Mouse (Mus musculus) macrophage (primary cell): Measurements from ENCODE around the gene Filip1l. TPM values are rescaled to one million over a fixed set of nuclear protein-coding genes. Genes with fewer than 3 reads are reported as not detected.

Experiments used
- H3K27ac ChIP-seq: fragments of 350-480 bp; formaldehyde crosslinking; 2 replicates; pipeline ENCODE4 v1.9.0; 2021
- H3K36me3 ChIP-seq: fragments of 350-480 bp; formaldehyde crosslinking; 2 replicates; pipeline ENCODE4 v1.9.0; 2021; ENCODE audit errors: inconsistent target
- H3K4me3 ChIP-seq: fragments of 350-480 bp; formaldehyde crosslinking; 2 replicates; pipeline ENCODE4 v1.9.0; 2021; ENCODE audit errors: inconsistent target
- H3K79me2 ChIP-seq: fragments of 350-480 bp; formaldehyde crosslinking; 2 replicates; pipeline ENCODE4 v1.9.0; 2021; ENCODE audit errors: inconsistent target
- WGBS: methylation state at CpG from one replicate; pipeline ENCODE4 v1.1.7; 2026; ENCODE audit warnings: inconsistent platforms; ENCODE audit not compliant: missing documents; 5-methylcytosine and 5-hydroxymethylcytosine counted together
- polyA plus RNA-seq: library from polyadenylated mRNA; stranded (reverse); fragments of 250-400 nt; gene quantifications from 3 replicates; pipeline ENCODE4 v1.2.4, GENCODE M21; 2018; ENCODE audit warnings: inconsistent platforms

Filip1l gene
- polyA plus RNA-seq, 1 experiment from 2014 or later = 28.1 TPM

- no peaks in the 10 kb centered on the region for H3K36me3 ChIP-seq
- H3K27ac ChIP-seq = no peak overlapping the region
- H3K4me3 ChIP-seq = no peak overlapping the region
- no peaks in the 10 kb centered on the region for H3K79me2 ChIP-seq
- 90% methylated on average over 7 of the region's 7 CpGs for WGBS
Measured at GRCm38 (mm10) chr16:57332301-57332700, 20.6 kb upstream of the Filip1l start.

GRCm38 (mm10) chr16:57336770-57337423 is 16.0 kb upstream of the Filip1l start:
- Histone ChIP-seq H3K27ac (peak overlapping the region; percentile 57), H3K4me3 (peak overlapping the region; percentile 32), H3K79me2 (no peaks in the 10 kb centered on the region), H3K36me3 (no peaks in the 10 kb centered on the region)
- 3% methylated on average over 11 of the region's 11 CpGs for WGBS

DNA sequence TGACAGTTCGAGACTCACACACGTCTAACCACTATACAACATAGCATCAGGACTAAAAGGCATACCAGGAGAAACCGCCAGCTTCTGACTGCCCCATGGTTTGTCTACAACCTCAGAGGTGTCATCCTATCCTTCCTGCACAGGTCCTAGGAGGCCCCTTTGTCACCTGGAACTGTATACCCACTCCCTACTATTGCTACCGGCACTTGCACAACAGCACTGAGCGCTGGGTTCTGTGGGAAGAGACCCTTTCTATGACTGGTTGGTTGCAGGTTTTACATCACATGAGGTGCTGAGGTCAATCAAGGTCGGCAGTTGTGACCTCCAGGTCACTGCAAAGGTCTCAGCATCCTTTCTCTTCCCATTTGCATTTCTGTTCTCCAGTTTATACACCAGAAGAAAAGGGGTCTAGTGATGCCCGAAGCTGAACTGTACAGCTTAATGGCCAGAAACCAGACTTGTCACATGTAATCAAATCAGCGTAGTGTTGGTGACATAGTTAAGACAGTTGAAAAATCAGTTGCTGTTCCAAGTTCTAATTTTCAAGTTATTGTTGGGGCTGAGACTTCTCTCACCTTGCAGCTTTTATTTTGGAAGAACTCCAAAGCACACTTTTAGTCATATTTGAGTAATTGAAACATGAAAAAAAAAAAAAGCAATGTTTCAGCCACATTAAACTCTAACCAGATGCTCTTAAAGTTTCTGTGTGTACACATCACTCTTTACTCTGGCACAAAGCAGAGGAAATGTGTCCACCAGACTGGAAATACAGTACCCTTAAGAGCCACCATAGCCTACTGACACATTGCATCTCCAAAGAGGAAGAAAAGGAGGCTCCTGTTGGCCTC is 12.9 kb upstream of the Filip1l start:
- Histone ChIP-seq H3K4me3 (no peak overlapping the region), H3K79me2 (no peaks in the 10 kb centered on the region), H3K27ac (no peak overlapping the region), H3K36me3 (no peaks in the 10 kb centered on the region)
- WGBS = 95% methylated on average over 8 of the region's 8 CpGs

GRCm38 (mm10) chr16:57340613-57340898 is 12.3 kb upstream of the Filip1l start:
- Histone ChIP-seq H3K36me3 (no peaks in the 10 kb centered on the region), H3K27ac (no peak overlapping the region), H3K79me2 (no peaks in the 10 kb centered on the region), H3K4me3 (no peak overlapping the region)
- 94% methylated on average over 5 of the region's 5 CpGs for WGBS

- Histone ChIP-seq H3K4me3 (no peak overlapping the region), H3K79me2 (no peaks in the 10 kb centered on the region), H3K36me3 (no peaks in the 10 kb centered on the region), H3K27ac (no peak overlapping the region)
- WGBS = 87% methylated on average over 3 of the region's 3 CpGs
Measured at GRCm38 (mm10) chr16:57346258-57346657, 6.6 kb upstream of the Filip1l start.

DNA sequence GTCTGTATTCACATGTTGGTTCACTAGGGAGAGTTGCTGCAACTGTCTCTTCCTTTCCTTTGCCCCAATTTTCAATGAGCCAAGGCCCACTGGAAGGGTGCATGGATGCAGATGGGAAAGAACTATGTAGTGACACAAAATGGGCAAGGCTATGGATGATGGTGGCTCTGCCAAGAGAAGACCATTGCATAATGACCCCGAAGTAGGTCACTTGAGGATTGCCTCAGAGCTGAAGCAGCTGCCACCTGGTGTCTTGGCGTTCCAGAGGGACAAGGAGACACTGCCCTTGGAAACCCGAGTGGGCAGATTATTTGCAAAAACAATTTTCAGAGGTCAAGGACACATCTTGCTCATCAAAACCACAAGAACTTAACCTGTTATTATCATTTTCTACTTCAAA is 3.9 kb upstream of the Filip1l start:
- H3K36me3 ChIP-seq = no peaks in the 10 kb centered on the region
- 90% methylated on average over 3 of the region's 3 CpGs for WGBS
- H3K4me3 ChIP-seq = no peak overlapping the region
- no peaks in the 10 kb centered on the region for H3K79me2 ChIP-seq
- no peak overlapping the region for H3K27ac ChIP-seq

DNA sequence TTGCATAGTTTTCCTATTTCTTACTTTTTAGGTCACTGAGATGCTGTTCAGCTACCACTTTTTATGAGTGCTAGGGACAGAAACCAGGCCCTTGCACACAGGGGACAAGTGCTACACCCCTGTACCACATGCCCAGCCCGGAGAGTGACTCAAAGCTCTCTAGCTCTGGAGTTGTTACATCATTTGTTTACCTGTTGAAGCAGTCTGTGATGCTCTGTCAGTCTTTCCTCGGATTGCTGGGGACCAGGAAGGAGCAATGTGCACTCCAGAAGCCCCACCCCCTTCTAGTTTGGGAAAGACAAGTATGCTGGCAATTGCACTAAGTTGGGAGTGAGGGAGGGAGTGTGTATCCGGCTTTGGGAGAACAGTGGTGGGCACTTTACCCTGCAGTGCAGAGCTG is 3.2 kb upstream of the Filip1l start:
- WGBS = 86% methylated on average over 3 of the region's 3 CpGs

DNA sequence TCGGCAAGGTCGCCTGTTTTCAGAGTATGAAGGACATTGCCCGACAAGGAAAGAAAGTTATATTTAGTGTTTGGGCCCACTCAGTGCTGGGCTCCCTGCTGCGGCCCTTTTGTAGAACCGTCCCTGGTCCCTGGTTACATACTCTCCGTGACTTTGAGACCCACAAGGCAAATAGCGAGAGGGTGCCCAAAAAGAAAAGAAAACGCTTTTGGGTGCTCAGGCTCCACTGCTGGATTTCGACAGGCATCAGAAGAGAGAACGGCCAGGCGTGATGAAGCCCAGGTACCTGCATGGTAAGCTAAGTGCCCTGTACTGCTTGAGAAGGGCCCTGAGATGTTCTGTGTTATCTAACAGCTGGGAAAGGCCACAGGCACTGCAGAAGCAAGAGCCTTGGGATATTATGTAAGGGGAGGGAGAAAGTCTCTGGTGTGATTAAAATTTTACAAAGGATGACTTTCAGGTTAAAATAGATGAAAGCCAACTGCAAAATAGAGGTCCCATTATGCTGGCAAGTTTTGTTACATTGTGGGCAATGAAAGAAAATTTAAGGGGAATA is 351 bp downstream of the Filip1l start:
- Histone ChIP-seq H3K4me3 (no peak overlapping the region), H3K79me2 (no peaks in the 10 kb centered on the region), H3K36me3 (no peaks in the 10 kb centered on the region), H3K27ac (no peak overlapping the region)
- WGBS = 94% methylated on average over 11 of the region's 11 CpGs

More for the DNA sequence above, 3.2 kb upstream of the Filip1l start:
- H3K4me3 ChIP-seq = no peak overlapping the region
- H3K27ac ChIP-seq = no peak overlapping the region
- H3K36me3 ChIP-seq = no peaks in the 10 kb centered on the region
- no peaks in the 10 kb centered on the region for H3K79me2 ChIP-seq

- WGBS = 86% methylated on average over 6 of the region's 6 CpGs
- H3K27ac ChIP-seq = no peak overlapping the region
- no peak overlapping the region for H3K4me3 ChIP-seq
- no peaks in the 10 kb centered on the region for H3K36me3 ChIP-seq
- no peaks in the 10 kb centered on the region for H3K79me2 ChIP-seq
Measured at GRCm38 (mm10) chr16:57353932-57354331, 1.0 kb downstream of the Filip1l start.

DNA sequence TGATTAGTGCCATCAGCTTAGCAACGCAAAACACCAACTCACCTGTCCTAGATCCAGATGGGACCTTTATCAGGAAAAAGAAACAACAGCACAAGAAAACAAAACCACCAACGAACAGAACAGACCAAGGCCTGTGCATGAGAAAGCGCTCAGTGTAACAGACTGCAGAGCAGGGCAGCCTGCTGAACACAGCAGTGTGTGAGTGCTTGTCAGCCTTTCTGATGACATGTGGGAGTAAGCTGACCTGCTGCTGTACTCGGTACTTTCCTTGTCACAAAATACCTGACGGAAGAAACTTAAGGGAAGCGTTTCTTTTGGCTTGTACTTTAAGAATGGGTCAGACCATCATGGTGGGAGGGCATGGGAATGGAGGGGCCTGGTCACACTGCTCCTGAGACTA is 3.6 kb downstream of the Filip1l start:
- no peak overlapping the region for H3K4me3 ChIP-seq
- H3K79me2 ChIP-seq = no peaks in the 10 kb centered on the region
- H3K27ac ChIP-seq = no peak overlapping the region
- WGBS = 91% methylated on average over 6 of the region's 6 CpGs
- no peaks in the 10 kb centered on the region for H3K36me3 ChIP-seq

- H3K36me3 ChIP-seq = no peaks in the 10 kb centered on the region
- H3K4me3 ChIP-seq = no peak overlapping the region
- 100% methylated on average over 6 of the region's 6 CpGs for WGBS
- no peaks in the 10 kb centered on the region for H3K79me2 ChIP-seq
- no peak overlapping the region for H3K27ac ChIP-seq
Measured at GRCm38 (mm10) chr16:57357011-57357410, 4.1 kb downstream of the Filip1l start.

- Histone ChIP-seq H3K4me3 (no peak overlapping the region), H3K79me2 (no peaks in the 10 kb centered on the region), H3K27ac (no peak overlapping the region), H3K36me3 (no peaks in the 10 kb centered on the region)
- WGBS = 87% methylated on average over 9 of the region's 10 CpGs
Measured at GRCm38 (mm10) chr16:57359251-57359650, 6.4 kb downstream of the Filip1l start.

GRCm38 (mm10) chr16:57360785-57361184 is 7.9 kb downstream of the Filip1l start:
- no peak overlapping the region for H3K4me3 ChIP-seq
- no peak overlapping the region for H3K27ac ChIP-seq
- no peaks in the 10 kb centered on the region for H3K36me3 ChIP-seq
- WGBS = 95% methylated on average over 3 of the region's 3 CpGs
- H3K79me2 ChIP-seq = no peaks in the 10 kb centered on the region

- Histone ChIP-seq H3K4me3 (no peak overlapping the region), H3K79me2 (no peaks in the 10 kb centered on the region), H3K36me3 (no peaks in the 10 kb centered on the region), H3K27ac (no peak overlapping the region)
- WGBS = 53% methylated on average over 18 of the region's 18 CpGs
Measured at GRCm38 (mm10) chr16:57362679-57363401, 9.9 kb downstream of the Filip1l start.

DNA sequence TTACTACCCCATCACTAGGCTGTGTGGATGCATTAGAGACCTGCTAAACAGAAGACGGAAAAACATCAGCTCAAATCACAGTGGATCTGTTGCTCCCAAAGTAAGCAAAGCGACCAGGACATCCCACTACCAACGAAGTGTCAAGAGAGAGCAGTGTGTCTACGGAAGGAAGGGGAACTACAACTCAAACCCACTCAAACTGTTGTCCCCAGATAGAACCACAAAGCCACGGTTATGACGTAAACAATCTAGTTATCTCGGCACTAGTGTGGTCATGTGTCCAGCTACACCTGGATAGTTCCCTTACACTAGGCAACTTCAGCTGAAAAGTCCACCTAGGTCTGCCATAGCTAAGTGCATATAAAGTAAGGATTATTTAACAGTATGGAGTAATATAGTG is 11.6 kb downstream of the Filip1l start:
- no peaks in the 10 kb centered on the region for H3K79me2 ChIP-seq
- WGBS = 29% methylated on average over 7 of the region's 7 CpGs

More for the DNA sequence above, 11.6 kb downstream of the Filip1l start:
- Histone ChIP-seq H3K27ac (no peak overlapping the region), H3K36me3 (no peaks in the 10 kb centered on the region), H3K4me3 (no peak overlapping the region)
